Mouse (Mus musculus): ENCODE results near the gene Gm26602.
A peak's percentile ranks its signal among the peaks of the same experiment; 100 is the strongest.

Gene Gm26602

DNA sequence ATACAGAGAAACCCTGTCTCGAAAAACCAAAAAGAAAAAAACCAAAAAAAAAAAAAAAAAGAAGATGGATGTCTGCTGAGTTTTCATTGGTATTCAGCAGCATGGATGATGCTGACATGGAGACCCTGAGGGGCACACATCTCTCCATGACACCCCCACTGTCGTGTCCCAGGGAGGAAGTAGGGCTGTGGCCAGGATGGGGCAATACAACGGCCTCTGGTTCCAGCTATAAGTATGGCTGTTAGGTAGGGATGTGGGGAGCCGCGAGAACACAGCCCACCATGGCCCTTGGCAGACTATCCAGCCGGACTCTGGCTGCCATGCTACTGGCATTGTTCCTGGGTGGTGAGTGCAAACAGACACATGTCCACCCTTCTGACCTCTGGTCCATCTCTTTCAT is 24.6 kb upstream of the Gm26602 start, which contains the start of gene Elane:
Gene Elane (plus strand): TSS at position 194 of the 400 bp plus-strand sequence.
- DNase-seq, result no peak

DNA sequence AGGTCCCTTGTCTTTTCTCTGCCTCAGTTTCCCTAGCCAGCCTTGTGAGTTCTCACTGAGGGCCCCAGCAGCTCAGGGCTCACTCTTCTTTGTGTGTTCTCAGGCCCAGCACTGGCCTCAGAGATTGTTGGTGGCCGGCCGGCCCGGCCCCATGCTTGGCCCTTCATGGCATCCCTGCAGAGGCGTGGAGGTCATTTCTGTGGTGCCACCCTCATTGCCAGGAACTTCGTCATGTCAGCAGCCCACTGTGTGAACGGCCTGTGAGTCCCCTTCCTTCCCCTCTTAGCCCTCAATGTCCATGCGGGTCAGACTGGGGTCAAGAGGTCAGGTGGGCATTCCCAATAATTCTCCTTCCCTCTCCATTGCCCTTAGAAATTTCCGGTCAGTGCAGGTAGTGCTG is 24.0 kb upstream of the Gm26602 start:
- DNase-seq, result no peak

DNA sequence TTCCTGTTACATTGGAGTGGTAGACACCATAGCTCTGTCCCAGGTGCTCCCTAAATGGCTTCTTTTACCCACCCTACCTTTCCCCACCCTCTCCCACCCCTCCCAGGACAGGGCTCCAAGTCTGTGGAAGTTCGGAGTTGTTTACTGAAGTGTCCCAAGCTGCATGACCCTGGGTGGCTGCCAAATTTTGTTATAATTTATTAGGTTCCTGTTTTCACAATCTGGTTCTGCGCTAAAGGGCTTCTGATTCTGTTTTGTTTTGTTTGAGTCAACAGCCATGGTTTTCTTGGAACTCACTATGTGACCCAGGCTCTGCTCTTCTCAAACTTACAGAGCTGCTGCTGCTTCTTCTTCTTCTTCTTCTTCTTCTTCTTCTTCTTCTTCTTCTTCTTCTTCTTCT is 21.3 kb upstream of the Gm26602 start:
- no peak for DNase-seq

DNA sequence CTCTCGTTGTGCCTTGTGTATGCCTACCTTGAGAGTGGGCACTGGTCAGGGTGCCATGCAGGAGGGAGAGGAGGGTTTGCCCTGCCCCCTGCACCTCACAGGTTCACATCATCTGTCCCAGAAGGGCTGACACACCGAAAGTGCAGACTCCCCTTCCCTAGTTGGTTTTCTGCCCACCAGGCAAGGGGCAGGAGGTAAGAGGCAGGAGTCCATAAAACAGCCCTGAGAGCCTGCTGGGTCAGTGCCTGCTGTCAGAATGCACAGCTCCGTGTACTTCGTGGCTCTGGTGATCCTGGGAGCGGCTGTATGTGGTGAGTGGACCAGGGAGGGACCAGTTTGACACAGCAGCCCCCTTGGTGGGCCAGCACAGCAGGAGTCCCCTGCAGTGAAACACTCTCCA is 20.0 kb upstream of the Gm26602 start, which contains the start of gene Cfd:
Gene Cfd (plus strand): TSS at position 184 of the 400 bp plus-strand sequence.
- no peak for DNase-seq

DNA sequence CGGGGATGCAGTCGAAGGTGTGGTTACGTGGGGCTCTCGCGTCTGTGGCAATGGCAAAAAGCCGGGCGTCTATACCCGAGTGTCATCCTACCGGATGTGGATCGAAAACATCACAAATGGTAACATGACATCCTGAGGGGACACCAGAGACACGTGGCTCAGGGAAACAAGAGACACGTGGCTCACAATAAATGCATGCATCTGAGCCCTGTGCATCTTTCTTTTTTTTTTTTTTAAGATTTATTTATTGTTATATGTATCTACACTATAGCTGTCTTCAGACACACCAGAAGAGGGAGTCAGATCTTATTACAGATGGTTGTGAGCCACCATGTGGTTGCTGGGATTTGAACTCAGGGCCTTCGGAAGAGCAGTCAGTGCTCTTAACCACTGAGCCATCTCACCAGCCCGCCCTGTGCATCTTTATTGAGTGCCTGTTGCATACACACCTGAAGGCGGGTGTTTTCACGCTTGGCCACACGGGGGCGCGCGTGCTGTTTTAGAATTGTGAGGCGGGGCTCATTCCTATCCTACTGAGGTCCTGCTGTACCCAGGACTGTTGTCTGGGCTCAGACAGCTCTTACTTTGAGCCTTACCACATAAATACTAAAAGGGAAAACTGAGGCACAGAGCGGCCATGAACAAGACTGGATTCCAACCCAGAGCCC is 18.1 kb upstream of the Gm26602 start:
- DNase-seq, result peak; percentile 77

DNA sequence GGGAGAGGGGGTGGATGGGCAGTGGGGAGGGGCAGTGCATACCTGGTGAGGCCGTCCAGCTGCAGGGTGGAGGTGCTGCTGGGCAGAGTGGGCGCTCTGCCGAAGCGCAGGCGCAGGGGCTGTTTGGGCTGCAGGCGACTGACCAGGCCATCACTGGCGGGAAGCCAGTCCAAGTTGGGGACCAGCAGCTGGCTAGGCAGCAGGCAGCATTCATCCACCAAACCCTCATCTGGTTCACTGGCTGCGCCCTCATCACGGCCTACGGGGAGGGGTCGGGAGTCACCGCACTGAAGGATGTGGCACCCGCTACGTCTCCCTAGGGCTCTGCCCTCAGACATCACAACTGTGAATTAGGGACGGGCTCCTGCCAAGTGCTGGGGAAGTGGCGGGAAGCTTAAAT is 14.3 kb upstream of the Gm26602 start:
- no peak for DNase-seq

DNA sequence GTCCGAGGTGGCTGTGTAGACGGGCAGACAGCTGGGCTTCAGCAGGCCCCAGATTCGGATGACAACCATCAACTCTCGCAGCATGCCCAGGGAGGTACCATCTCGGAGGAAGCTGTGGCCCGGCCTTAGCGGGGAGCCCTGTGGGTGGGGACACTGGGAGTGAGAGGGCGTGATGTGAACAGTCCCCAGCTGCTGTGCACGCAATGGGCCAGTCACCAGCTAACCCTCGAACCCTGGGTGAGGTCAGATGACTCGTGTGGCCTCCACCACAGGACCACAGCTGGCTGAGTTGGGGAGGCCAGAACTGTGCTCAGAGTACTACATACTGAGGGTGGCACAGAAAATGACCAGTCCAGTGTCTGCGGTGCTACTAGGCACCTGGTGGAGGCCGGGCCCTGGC is 13.8 kb upstream of the Gm26602 start:
- DNase-seq, result no peak

DNA sequence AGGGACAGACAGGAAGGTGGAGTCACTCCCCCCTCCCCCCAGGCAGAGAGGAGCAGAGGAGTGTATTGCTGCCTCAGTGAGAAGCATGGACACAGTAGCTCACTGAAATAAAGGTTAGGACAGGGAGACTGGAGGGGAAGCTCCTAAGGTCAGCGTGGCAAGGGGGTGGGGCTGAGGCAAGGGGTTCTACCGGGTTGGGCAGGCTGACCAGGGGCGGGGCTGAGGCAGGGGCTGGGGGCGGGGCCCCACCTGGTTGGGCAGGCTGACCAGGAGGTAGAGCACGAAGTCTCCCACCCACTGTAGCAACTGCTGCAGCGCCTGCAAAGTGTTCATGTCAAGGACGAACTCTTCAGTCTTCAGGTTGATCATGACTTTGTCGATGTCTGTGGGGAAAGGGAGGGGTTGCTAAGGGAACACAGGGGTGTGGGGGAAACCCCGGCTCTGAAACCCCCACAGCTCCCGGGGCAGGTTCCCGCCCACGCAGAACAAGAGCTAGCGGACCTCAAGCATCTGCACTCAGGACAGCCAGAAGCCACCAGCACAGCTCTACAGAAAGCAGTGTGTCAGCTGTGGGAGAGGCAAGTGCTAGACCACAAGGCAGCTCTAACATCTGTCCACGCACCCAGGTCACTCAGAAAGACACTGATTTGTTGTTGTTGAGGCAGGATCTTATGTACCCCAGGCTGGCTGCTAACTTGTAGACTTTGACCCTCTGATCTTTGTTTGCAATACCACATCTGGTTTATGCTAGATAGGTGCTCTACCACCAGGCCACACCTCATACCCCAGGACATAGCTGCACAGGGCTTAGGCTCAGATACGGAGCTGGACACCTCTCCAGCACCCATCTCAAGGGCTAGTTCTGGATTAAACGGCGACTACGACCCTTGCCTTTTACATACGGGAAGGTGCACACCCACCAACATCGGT is 13.1 kb upstream of the Gm26602 start:
- no peak for DNase-seq

DNA sequence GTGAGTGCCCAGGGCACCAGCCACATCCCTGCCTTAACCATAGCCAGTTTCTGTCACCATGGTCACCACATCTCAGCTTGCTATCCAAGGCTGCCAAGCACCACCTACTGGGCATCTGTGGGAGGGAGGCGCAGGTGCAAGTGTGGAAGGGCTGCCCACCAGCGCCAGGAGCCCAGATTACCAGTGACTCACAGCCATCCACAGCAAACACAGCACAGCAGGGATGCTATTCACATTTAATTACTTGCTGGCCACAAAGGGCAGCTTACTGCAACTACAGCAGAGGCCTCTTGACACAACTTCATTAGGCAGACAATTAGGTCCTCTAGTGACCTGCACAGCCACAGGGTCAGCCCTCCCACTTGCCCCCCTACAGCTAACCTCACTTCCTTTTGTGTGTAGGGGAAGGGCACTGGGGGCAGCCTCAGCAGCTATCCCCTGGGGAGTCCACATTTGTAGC is 9.7 kb upstream of the Gm26602 start:
- no peak for DNase-seq

DNA sequence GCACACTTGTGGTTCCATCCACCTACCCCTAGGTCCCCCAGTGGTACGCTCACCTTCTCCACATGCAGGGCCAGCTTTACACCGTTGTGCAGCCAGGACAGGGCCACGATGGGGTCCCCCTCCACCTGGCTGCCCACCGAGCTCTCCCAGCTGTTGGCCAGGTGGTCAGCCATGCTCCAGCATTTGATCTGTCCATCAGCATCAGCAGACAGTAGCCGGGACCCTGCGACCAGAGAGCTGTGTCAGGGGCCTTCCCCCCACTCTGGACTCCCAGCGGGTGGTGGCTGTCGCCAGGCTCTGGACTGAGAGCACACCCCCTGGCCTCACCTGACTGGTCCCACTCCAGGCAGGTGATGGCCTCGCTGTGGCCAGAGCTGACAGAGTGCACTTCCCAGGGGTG is 3.9 kb upstream of the Gm26602 start:
- DNase-seq, result peak; percentile 68

DNA sequence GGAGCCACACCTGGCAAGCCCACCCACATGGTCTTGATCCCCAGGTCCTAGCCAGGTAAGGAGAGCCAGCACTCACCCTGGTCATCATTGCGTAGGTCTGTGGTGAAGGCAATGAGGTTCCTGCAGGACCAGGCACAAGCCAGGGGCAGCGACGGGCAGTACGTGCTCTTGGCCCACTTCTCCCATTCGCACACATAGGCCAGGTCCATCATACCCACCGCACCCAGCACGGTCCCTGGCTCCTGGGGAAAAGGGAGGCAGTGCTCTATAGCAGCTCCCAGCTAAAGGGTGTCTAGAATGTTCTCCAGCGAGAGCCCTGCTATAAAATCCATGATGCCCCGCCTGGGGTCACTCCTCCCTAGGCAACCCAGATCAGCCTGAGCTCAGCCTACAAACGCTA is 3.2 kb upstream of the Gm26602 start:
- DNase-seq, result peak; percentile 63

DNA sequence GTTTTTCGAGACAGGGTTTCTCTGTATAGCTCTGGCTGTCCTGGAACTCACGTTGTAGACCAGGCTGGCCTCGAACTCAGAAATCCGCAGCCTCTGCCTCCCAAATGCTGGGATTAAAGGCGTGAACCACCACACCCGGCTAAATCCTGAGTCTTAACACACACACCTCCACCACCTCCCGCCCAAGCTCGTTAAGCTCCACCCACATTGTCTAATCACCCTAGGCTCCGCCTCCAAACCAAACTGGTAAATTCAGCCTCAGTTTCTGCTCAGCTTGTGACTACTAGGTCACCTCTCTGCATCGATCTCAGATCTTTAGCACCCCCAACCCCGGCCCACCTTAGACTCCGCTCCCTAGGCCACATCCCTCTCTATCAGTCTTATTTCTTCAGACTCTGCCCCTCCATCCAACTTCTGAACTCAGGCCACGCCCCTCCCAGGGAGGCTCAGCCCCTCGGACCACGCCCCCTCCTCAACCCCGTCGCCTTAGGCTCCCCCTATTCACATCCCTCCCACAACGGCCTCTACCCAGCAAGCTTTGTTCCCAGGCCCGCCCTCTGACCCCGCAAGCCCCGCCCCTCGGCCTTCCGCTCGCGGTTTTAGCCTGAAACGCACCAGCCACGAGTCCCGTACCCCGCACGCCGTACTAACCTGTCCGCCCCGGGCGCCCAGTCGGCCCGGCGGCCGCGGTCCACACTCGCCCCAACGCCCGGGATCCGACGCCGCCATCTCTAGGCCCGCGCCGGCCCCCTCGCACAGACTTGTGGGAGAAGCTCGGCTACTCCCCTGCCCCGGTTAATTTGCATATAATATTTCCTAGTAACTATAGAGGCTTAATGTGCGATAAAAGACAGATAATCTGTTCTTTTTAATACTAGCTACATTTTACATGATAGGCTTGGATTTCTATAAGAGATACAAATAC is 2.2 kb upstream of the Gm26602 start, which contains the start of gene Med16:
Gene Med16 (minus strand): TSS at position 757 of the 925 bp plus-strand sequence.
- DNase-seq, result peak; percentile 97

DNA sequence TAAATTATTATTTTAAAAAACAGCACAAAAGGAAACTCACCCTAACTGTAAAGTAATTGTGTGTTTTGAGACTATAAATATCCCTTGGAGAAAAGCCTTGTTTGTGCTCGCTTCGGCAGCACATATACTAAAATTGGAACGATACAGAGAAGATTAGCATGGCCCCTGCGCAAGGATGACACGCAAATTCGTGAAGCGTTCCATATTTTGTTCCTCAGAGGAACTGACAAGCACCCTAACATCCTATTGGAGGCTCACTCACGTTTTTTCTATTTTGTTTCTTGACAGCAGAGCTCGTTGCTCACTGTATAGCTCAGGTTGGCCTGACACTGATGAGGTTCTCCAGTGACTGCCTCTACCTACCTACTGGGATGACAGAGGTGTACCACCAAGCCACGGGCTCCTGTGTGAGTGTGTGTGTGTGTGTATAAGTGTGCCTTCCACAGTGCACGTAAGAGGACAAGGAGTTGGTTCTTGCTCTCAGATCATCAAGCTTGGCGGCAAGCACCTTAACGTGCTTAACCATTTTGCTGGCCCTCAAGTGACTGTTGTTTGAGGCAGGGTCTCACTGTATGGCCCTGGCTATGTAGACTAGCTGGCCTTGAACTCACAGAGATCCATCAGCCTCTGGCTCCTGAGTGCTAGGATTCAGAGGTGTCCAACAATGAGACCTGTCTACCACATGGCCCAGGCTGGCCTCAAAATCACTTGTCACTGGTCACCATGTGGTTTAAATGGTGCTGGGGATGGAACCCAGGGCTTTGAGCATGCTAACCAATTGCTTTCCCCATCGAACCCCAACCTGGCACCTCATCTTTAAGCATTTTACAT is 1.3 kb upstream of the Gm26602 start:
- peak; percentile 64 for DNase-seq

DNA sequence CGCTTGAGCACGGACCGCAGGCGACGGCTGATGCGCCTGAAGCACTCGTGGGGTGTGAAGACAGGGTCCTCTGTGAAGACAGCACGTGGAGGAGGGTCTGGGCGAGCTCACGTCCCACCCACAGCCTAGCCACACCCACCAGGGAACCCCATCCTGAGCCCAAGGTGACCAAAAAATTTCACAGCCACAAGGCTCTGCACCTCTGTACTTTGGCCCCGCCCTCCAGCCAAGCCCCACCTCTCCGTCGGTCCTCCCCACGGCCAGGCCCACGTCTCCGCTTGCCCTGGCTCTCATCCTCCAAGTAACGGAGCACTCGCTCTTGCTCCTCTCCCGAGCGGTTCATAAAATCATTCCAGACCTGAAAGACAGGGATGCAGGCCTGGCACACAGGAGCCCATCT is 1.8 kb downstream of the Gm26602 start:
- DNase-seq, result peak; percentile 54

DNA sequence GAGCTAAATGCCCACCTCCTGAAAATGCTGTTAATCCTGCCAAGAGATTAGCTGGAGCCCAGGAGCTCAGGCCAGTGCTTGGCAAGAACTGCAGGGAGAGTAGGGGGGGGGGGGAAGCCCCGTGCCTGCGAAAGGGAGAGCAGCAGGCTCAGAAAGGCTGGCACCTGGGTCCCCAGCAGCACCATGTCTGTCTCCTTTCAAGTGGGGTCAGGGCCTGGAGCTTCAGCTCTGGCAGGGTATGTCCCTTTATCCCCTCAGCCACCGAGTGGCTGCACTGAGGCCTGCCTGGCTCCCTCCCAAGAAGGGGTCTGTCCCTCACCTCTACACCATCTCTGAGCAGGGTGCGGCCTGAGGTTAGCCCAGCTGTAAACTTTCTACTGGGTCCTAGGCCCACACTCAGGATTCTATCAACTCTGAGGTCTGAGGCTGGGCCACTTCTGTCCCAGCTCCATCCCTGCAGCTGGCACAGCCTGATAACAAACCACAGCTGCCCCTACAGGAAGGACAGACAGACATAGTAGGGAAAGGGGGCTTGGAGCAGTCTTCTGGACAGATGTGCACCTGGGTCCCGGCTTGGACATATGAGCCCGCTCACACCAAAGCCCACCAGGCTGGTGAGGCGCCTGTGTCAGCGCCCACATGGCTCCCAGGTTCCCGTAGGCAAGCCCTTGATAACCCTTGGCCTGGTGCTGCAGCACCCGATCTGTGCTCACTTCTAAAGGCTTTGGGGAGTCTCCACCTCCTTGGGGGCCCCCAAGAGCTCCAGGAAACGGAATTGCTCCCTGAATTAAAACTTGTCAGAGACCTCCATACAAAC is 3.7 kb downstream of the Gm26602 start:
- DNase-seq, result peak; percentile 51

DNA sequence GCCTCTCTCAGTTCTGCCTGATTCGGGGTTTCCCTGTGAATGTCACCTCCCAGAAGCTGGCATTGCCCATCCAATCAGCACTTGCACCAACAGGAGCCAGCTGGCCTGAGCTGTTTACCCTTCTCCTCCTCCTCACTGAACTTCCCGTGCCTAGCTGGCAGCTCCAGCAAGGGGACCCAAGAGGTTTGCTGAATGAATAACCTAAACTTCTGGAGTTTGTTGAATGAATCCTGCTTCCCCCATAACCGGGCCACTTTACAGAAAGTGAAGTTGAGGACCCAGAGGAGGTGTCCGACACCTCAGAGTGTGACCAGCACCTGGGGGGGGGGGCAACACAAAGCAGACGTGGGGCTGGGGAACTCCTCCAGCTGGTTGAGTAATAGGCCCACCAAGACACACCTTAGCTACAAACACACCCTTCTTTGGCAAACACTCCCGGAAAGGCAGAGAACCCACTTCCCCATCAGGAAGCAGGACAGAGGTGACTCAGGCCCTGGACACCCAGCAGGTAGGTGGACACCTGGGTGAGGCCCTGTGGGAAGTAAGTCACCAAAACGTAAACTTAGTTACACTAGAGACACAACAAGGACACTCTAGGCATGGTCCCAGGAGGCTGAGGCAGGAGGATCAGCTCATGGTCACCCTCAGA is 4.4 kb downstream of the Gm26602 start:
- peak; percentile 40 for DNase-seq

DNA sequence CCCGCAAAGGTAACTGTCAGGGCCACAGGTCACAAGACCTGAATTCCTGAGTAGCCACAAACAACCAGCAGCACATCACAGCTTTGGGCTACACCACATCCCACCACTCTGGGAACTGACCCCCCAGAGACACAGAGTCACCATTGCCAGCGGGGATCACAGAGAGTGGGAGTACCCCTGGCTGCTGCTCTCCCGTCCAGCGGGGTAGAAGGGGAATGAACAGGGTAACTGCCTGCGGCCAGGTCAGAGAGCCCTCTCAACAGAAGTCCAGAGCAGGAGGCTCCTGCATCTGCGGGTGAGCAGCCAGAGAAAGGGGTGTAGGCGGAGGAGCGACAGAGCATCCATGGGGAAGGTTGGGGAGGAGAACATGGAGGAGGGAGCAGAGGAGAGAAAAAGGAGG is 5.4 kb downstream of the Gm26602 start:
- DNase-seq, result peak; percentile 64

DNA sequence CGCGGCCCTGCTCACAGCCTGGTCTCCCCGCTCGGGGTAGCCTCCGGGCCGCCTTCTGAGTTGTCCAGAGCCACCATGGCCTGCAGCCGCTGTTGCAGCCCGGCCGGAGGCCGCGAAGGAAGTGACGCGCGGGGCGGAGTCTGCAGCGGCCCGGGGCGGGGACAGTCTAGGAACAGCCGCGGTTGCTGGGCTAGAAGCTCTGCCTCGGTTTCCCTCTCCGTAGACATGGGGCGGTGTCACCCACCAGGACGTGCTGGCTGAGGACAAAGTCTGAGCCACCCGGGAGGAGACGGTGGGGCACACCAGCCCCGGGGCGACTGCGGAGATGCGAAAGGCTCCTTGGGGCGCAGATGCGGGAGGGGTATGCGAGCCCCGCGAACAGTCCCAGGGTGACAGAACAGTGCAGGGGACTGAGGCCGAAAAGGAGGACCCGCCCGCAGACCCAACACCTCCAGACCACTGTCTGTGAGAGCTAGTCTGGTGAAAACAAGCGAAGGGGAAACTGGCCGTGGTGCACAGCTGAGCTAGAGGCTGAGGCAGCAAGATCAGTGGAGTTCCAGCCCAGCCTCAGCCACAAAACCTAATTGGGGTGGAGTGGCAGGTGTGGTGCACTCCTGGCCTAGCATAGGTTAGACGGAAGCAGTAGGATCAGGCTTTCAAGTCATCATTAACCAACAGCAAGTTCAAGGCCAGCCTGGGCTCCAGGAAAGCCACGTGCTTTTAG is 6.3 kb downstream of the Gm26602 start, which contains the start of gene Kiss1r:
Gene Kiss1r (plus strand): TSS at position 164 of the 724 bp plus-strand sequence.
- DNase-seq, result peak; percentile 85

DNA sequence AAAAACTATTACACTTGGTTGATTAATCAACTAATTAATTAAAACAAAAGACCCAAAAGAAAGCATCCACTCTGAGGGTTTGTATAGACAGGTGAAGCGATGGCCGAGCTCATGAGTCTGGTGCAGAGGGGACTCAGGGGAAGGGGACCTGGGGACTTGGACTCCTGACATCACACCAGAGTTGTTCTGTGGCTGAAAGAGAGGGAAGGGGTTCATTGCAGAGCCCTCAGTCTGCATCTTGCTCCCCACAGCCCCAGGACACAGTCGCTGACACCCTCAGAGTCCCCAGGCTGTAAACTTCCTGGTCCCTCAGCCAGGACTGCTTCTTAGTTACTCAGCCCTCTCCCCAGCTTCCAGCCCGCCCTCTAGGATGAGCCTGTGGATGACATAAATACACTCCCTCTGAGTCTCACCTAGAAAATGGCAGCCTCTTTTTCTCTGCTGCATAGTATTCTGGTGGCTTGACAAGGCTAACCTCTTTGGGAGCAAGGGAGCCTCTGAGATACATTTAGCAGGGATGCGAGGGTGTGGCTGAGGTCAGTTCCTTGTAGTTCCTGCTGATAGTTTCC is 7.0 kb downstream of the Gm26602 start:
- peak; percentile 45 for DNase-seq

Data from cerebellum, adult 11-12 months (tissue).